Mouse (Mus musculus): ENCODE results near the gene Mlf2. TPM values are rescaled to one million over a fixed set of nuclear protein-coding genes. Genes with fewer than 3 reads are reported as not detected.

The Mlf2 gene
- polyA plus RNA-seq, 1 experiment from 2014 or later = 435 TPM

DNA sequence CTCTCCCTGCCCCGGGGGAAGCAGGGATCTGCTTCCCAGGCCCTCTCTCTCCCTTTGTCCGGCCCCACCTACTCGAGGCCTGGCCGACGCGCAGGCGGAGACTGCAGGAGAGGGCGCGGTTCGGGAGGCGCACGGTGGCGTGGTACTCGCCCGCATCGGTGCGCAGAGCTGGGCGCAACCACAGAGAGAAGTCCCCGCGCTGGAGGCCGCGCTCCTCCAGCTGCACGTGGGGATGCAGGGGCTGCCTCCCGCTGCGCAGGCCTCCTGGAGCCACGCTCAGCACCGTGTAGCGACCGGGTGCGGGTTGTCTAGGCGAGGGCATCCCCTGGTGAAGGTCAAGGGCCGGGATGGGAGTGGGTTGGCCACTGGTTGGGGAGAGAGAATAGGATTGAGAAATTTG, 21.2 kb upstream of the Mlf2 start:
- ATAC-seq (ENCODE audit: low FRiP score) (peak; percentile 26; the same call in 1 of the 2 replicates), DNase-seq (ENCODE audit: low spot score, missing footprints) (peak; percentile 85)
- peaks cover 30% of the 10 kb centered on the region for H3K4me1 ChIP-seq (ENCODE audit: control insufficient read depth, insufficient read depth, low read length)
- peaks cover 17% of the 10 kb centered on the region for H3K27me3 ChIP-seq (ENCODE audit: control insufficient read depth, insufficient read depth, low read length)
- peak overlapping the region; percentile 48 for H3K9ac ChIP-seq (ENCODE audit: low read length)
- peak overlapping the region; percentile 8; the same call in 1 of the 2 replicates for H3K4me3 ChIP-seq (ENCODE audit: low read depth, low read length)
- no peak overlapping the region for H3K27ac ChIP-seq (ENCODE audit: low read depth, low read length)
- peak overlapping the region; percentile 34 for H3K4me2 ChIP-seq
- H3K9me3 ChIP-seq (ENCODE audit: control insufficient read depth, low read length) = no peaks in the 10 kb centered on the region
- 3% methylated on average over 32 of the region's 32 CpGs for WGBS
- H3K36me3 ChIP-seq (ENCODE audit: control insufficient read depth, insufficient read depth, low read length) = peaks cover 8% of the 10 kb centered on the region; the same call in 1 of the 2 replicates

DNA sequence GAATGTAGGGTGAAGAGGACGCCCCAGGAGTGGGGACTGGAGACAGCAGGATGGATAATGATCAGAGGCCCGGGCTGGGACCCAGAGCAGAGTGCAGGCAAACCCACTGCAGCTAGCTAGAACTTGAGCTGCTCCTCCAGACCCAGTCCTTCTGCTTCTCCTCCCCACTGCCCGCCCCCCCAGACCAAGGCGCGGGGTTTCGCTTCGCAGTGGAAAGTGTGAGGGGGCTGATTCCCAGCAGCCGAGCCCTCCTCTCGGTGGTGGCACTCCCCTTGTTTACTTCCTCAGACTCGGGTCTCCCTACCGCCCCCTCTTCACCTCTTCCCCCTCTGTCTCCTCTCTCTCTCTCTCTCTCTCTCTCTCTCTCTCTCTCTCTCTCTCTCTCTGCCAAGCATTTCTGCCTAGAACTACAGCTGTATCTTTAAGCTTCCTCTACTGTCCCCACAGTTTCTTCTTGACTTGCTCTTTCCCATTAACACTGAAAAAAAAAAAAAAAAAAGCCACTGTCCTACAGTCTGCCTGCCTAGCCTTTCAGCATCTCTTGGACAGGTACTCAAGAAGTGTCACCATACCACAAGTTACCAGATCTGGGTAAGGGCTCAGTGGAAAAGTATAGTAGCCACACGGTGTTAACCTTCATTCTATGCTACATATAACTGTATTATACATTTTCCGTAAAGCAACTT, 19.5 kb upstream of the Mlf2 start, which contains the start of gene Lag3:
TSS of gene Lag3 (minus strand) at position 173 of the 686 bp plus-strand sequence.
- ATAC-seq (ENCODE audit: low FRiP score) (no peak), DNase-seq (ENCODE audit: low spot score, missing footprints) (peak; percentile 85)
- H3K4me2 ChIP-seq = no peak within 1 kb of the TSS
- H3K9me3 ChIP-seq (ENCODE audit: control insufficient read depth, low read length) = no peaks in the 10 kb centered on the region
- peaks cover 37% of the 10 kb centered on the region for H3K4me1 ChIP-seq (ENCODE audit: control insufficient read depth, insufficient read depth, low read length)
- H3K27me3 ChIP-seq (ENCODE audit: control insufficient read depth, insufficient read depth, low read length) = peaks cover 17% of the 10 kb centered on the region
- WGBS = 18% methylated on average over 12 of the region's 13 CpGs
- H3K4me3 ChIP-seq (ENCODE audit: low read depth, low read length) = no peak within 1 kb of the TSS
- H3K27ac ChIP-seq (ENCODE audit: low read depth, low read length) = no peak within 1 kb of the TSS
- peaks cover 8% of the 10 kb centered on the region; the same call in 1 of the 2 replicates for H3K36me3 ChIP-seq (ENCODE audit: control insufficient read depth, insufficient read depth, low read length)
- H3K9ac ChIP-seq (ENCODE audit: low read length) = no peak within 1 kb of the TSS; the same call in 1 of the 2 replicates

DNA sequence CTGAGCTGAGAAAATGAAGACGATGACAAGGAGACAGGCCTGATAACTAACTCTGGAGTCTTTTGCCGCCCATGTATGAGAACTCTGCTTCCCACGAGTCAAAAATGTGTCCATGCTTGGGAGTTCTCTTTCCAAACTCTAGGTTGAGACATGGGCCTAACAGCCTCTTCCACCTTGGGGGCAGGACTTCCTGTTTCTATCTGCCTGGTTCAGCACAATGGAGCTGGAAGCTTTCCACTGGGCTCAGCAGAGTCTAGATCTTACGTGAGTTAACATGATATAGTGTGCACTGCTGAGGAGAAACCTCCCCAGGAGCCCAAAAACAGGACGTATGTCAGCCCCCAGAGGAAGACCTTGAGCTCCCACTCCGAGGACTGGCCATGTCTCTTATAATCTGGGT, 18.0 kb upstream of the Mlf2 start:
- Histone ChIP-seq H3K9me3 (ENCODE audit: control insufficient read depth, low read length) (no peaks in the 10 kb centered on the region), H3K36me3 (ENCODE audit: control insufficient read depth, insufficient read depth, low read length) (peaks cover 8% of the 10 kb centered on the region; the same call in 1 of the 2 replicates), H3K4me2 (no peak overlapping the region), H3K4me1 (ENCODE audit: control insufficient read depth, insufficient read depth, low read length) (peaks cover 38% of the 10 kb centered on the region), H3K27me3 (ENCODE audit: control insufficient read depth, insufficient read depth, low read length) (peaks cover 17% of the 10 kb centered on the region), H3K9ac (ENCODE audit: low read length) (no peak overlapping the region), H3K27ac (ENCODE audit: low read depth, low read length) (no peak overlapping the region), H3K4me3 (ENCODE audit: low read depth, low read length) (no peak overlapping the region)
- peak; percentile 84 for DNase-seq (ENCODE audit: low spot score, missing footprints)
- ATAC-seq (ENCODE audit: low FRiP score) = no peak
- 61% methylated on average over 6 of the region's 6 CpGs for WGBS

DNA sequence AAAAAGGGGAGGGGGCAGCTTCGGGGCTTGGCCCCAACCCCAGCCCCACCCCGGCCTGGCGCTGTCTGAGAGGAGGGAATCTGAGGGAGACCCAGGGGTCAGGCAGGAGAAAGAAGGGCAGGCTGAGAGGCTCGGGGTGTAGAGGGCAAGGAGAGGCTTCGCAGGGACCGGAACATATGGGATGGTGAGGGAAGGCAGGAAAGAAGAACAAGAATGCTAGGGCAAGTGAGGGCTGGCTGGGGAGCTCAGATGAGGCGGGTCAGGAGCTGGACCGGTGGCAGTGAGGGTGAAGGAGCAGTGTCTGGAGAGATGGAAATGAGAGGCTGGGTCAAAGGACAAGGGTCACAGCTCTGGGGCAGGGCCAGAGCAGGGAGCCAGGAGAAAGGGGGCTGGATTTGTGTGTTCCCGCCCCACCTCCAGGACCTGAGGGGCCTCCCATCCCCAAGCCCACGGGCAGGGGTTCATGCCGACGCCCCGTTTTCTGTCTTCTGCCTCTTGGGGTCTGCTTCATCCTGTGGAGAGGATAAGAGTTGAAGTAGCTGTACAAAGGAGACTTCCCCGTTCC, 17.4 kb upstream of the Mlf2 start:
- Histone ChIP-seq H3K4me1 (ENCODE audit: control insufficient read depth, insufficient read depth, low read length) (peaks cover 44% of the 10 kb centered on the region), H3K27me3 (ENCODE audit: control insufficient read depth, insufficient read depth, low read length) (peaks cover 14% of the 10 kb centered on the region), H3K27ac (ENCODE audit: low read depth, low read length) (peak overlapping the region; percentile 30; the same call in 1 of the 2 replicates), H3K4me3 (ENCODE audit: low read depth, low read length) (no peak overlapping the region), H3K9me3 (ENCODE audit: control insufficient read depth, low read length) (no peaks in the 10 kb centered on the region), H3K4me2 (no peak overlapping the region), H3K9ac (ENCODE audit: low read length) (no peak overlapping the region), H3K36me3 (ENCODE audit: control insufficient read depth, insufficient read depth, low read length) (peaks cover 8% of the 10 kb centered on the region; the same call in 1 of the 2 replicates)
- 53% methylated on average over 14 of the region's 14 CpGs for WGBS
- DNase-seq (ENCODE audit: low spot score, missing footprints) = peak; percentile 83
- ATAC-seq (ENCODE audit: low FRiP score) = no peak

DNA sequence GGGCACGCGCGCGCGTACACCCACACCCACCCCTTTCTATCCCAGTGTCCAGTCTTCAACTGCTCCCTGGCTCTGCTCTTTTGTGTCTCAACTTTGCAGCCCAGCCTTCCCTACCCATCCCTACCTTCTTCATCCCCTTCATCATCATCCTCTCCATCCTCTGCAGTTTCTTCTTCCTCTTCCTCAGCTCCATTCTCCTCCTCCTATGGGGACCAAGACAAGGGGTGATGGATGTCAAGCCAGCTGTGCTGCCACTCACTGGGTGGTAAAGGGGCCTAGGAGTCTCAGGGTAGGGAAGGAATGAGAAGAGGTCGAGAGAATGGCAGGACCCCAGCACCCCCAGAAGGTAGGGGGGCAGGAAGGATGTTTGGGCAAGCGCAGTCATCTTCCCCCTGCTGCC, 16.7 kb upstream of the Mlf2 start:
- peaks cover 14% of the 10 kb centered on the region for H3K27me3 ChIP-seq (ENCODE audit: control insufficient read depth, insufficient read depth, low read length)
- peak overlapping the region; percentile 97 for H3K9ac ChIP-seq (ENCODE audit: low read length)
- H3K4me2 ChIP-seq = peak overlapping the region; percentile 97
- no peaks in the 10 kb centered on the region for H3K9me3 ChIP-seq (ENCODE audit: control insufficient read depth, low read length)
- peak; percentile 75 for DNase-seq (ENCODE audit: low spot score, missing footprints)
- H3K36me3 ChIP-seq (ENCODE audit: control insufficient read depth, insufficient read depth, low read length) = peaks cover 8% of the 10 kb centered on the region; the same call in 1 of the 2 replicates
- 0 out of 2 replicates have a peak overlapping the region, but pooled peaks have one; percentile 96 for H3K4me3 ChIP-seq (ENCODE audit: low read depth, low read length)
- H3K4me1 ChIP-seq (ENCODE audit: control insufficient read depth, insufficient read depth, low read length) = peaks cover 48% of the 10 kb centered on the region
- 81% methylated on average over 7 of the region's 7 CpGs for WGBS
- ATAC-seq (ENCODE audit: low FRiP score) = no peak
- H3K27ac ChIP-seq (ENCODE audit: low read depth, low read length) = peak overlapping the region; percentile 30; the same call in 1 of the 2 replicates

DNA sequence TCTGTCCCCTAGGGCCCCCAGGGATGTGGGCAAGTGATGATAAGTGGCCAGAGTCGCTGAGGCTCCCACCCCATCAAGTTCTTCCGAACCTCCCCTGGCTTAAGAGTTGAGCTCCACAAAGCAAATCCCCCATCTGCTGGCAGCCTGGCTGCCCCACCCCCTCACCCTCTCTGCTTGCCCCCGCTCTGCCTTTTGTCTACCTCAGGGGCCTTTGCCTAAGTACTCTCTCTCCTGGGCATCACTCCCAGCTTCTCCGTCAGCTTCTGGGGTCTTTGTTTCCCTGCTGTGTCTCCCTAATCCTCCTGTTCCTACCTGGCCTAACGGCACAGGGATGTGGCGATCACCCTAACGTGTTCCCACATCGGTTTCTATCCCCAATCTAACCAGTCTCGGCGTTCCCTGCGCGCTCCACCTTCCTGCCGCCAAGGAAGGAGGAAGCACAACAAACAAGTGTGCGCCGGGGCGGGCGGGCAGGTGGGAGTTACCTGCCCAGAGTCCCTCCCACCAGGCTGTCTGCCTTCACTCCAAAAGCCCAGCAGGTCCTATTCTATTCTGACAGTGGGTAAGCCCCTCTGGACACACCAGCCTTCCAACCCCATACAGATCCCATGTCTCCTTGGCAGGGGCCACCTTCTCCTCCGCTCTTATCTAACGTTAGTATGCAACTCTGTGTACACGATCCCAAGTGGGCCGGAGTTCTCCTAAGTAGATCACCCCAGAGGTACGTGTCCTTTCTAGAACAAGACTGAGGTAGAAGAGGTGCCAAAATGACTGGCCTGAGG, 15.8 kb upstream of the Mlf2 start:
- H3K4me1 ChIP-seq (ENCODE audit: control insufficient read depth, insufficient read depth, low read length) = peaks cover 45% of the 10 kb centered on the region
- 4% methylated on average over 22 of the region's 22 CpGs for WGBS
- ATAC-seq (ENCODE audit: low FRiP score) = no peak

DNA sequence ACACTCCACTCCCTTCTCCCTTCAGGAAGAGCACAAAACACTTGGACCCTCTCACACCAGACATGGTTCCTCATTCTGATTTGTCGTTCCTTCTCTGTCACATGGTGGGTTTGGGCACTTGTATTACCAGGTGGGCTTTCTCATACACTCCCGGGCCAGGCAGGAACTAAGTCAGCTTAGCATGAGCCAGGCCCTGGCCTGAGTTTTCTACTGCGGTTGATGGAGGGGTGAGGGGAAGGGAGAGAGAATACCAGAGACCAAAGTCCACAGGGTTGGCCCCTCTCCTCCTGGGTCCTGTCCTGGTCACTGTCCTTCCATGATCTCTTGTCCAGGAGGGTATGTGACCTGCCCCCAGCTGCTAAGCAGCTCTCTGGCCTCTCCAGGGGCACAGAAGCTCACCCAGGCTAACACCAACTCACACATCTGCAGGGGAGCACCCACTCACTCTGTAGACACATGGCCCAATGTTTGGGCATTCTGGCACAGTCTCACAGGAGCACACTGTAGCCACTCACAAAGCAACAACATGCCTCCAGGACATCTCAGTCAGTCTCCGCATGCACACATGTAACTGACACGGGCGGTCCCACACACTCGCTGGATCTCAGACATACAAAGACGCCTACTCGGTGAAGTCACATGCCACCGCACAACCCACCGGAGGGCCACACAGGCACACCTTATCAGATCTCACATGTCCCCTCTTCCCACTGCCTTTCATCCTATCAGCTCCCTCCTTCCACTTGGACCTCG, 15.1 kb upstream of the Mlf2 start:
- Histone ChIP-seq H3K9me3 (ENCODE audit: control insufficient read depth, low read length) (no peaks in the 10 kb centered on the region), H3K27me3 (ENCODE audit: control insufficient read depth, insufficient read depth, low read length) (no peaks in the 10 kb centered on the region), H3K27ac (ENCODE audit: low read depth, low read length) (peak overlapping the region; percentile 99), H3K4me1 (ENCODE audit: control insufficient read depth, insufficient read depth, low read length) (peaks cover 49% of the 10 kb centered on the region), H3K4me3 (ENCODE audit: low read depth, low read length) (peak overlapping the region; percentile 96), H3K9ac (ENCODE audit: low read length) (peak overlapping the region; percentile 97), H3K36me3 (ENCODE audit: control insufficient read depth, insufficient read depth, low read length) (peaks cover 8% of the 10 kb centered on the region; the same call in 1 of the 2 replicates), H3K4me2 (peak overlapping the region; percentile 97)
- 4% methylated on average over 12 of the region's 12 CpGs for WGBS
- DNase-seq (ENCODE audit: low spot score, missing footprints) (peak; percentile 92), ATAC-seq (ENCODE audit: low FRiP score) (no peak)

More for the DNA sequence above, 15.8 kb upstream of the Mlf2 start:
- H3K4me2 ChIP-seq = peak overlapping the region; percentile 97
- peak overlapping the region; percentile 96 for H3K4me3 ChIP-seq (ENCODE audit: low read depth, low read length)
- no peaks in the 10 kb centered on the region for H3K9me3 ChIP-seq (ENCODE audit: control insufficient read depth, low read length)
- H3K27ac ChIP-seq (ENCODE audit: low read depth, low read length) = peak overlapping the region; percentile 99
- peaks cover 5% of the 10 kb centered on the region; the same call in 1 of the 2 replicates for H3K27me3 ChIP-seq (ENCODE audit: control insufficient read depth, insufficient read depth, low read length)
- peak overlapping the region; percentile 97 for H3K9ac ChIP-seq (ENCODE audit: low read length)
- peak; percentile 93 for DNase-seq (ENCODE audit: low spot score, missing footprints)
- peaks cover 8% of the 10 kb centered on the region; the same call in 1 of the 2 replicates for H3K36me3 ChIP-seq (ENCODE audit: control insufficient read depth, insufficient read depth, low read length)

All from midbrain, embryonic 11.5 days (tissue).